Mouse (Mus musculus): ENCODE data around the gene Ranbp3l.

- TF ChIP-seq CTCF (conservative IDR thresholded peaks at IDR 0.05 in 1 of 2, IDR thresholded peaks at IDR 0.05 in 1 of 2; ENCODE audit: low read depth in 2 of 2, low read length in 2 of 2) (no peak), POLR2A (IDR thresholded peaks at IDR 0.05; ENCODE audit: low read depth, low read length) (no peak)
These were observed 111.9 kb downstream of the Ranbp3l start for GRCm38 (mm10) chr15:9079626-9080025.
